Mouse (Mus musculus): Measurements from ENCODE around the gene Kif2c. TPM values are rescaled to one million over a fixed set of nuclear protein-coding genes. Genes with fewer than 3 reads are reported as not detected.
A peak's percentile ranks its signal among the peaks of the same experiment; 100 is the strongest.

The Kif2c gene
- polyA plus RNA-seq, 1 experiment = 0.54 TPM

- TF ChIP-seq CTCF (IDR thresholded peaks at IDR 0.05; ENCODE audit: extremely low read depth, insufficient read depth, low read length) (no peak), POLR2A (IDR thresholded peaks at IDR 0.05; ENCODE audit: extremely low read depth, insufficient read depth, low read length) (no peak)
- Histone ChIP-seq H3K27ac (ENCODE audit: insufficient read depth, low read length) (0 out of 2 replicates have a peak overlapping the region, but pooled peaks have one; percentile 48), H3K4me3 (ENCODE audit: insufficient read depth, low read length) (peak overlapping the region; percentile 89), H3K4me1 (ENCODE audit: control insufficient read depth, insufficient read depth, low read length) (peaks cover 6% of the 10 kb centered on the region)
Observed at GRCm38 (mm10) chr4:117131890-117132793, 50.3 kb downstream of the Kif2c start.

GRCm38 (mm10) chr4:117131198-117131597 is 51.2 kb downstream of the Kif2c start:
- Histone ChIP-seq H3K4me3 (ENCODE audit: insufficient read depth, low read length) (no peak overlapping the region; the same call in 1 of the 2 replicates), H3K4me1 (ENCODE audit: control insufficient read depth, insufficient read depth, low read length) (peaks cover 6% of the 10 kb centered on the region), H3K27ac (ENCODE audit: insufficient read depth, low read length) (no peak overlapping the region)
- TF ChIP-seq POLR2A (IDR thresholded peaks at IDR 0.05; ENCODE audit: extremely low read depth, insufficient read depth, low read length) (no peak), CTCF (IDR thresholded peaks at IDR 0.05; ENCODE audit: extremely low read depth, insufficient read depth, low read length) (no peak)

GRCm38 (mm10) chr4:117130790-117131189 is 51.6 kb downstream of the Kif2c start:
- TF ChIP-seq CTCF (IDR thresholded peaks at IDR 0.05; ENCODE audit: extremely low read depth, insufficient read depth, low read length) = no peak
- no peak for TF ChIP-seq POLR2A (IDR thresholded peaks at IDR 0.05; ENCODE audit: extremely low read depth, insufficient read depth, low read length)
- H3K27ac ChIP-seq (ENCODE audit: insufficient read depth, low read length) = no peak overlapping the region
- peaks cover 7% of the 10 kb centered on the region for H3K4me1 ChIP-seq (ENCODE audit: control insufficient read depth, insufficient read depth, low read length)
- H3K4me3 ChIP-seq (ENCODE audit: insufficient read depth, low read length) = no peak overlapping the region

GRCm38 (mm10) chr4:117127991-117128686 is 54.3 kb downstream of the Kif2c start:
- peaks cover 13% of the 10 kb centered on the region for H3K4me1 ChIP-seq (ENCODE audit: control insufficient read depth, insufficient read depth, low read length)
- H3K27ac ChIP-seq (ENCODE audit: insufficient read depth, low read length) = no peak overlapping the region
- no peak overlapping the region for H3K4me3 ChIP-seq (ENCODE audit: insufficient read depth, low read length)
- TF ChIP-seq CTCF (IDR thresholded peaks at IDR 0.05; ENCODE audit: extremely low read depth, insufficient read depth, low read length) (no peak), POLR2A (IDR thresholded peaks at IDR 0.05; ENCODE audit: extremely low read depth, insufficient read depth, low read length) (no peak)

GRCm38 (mm10) chr4:117126675-117127290 is 55.7 kb downstream of the Kif2c start, which contains the start of gene Tctex1d4:
TSS of gene Tctex1d4 (plus strand) at chr4:117126794.
- TF ChIP-seq POLR2A (IDR thresholded peaks at IDR 0.05; ENCODE audit: extremely low read depth, insufficient read depth, low read length) (no peak), CTCF (IDR thresholded peaks at IDR 0.05; ENCODE audit: extremely low read depth, insufficient read depth, low read length) (no peak)
- Histone ChIP-seq H3K4me1 (ENCODE audit: control insufficient read depth, insufficient read depth, low read length) (peaks cover 8% of the 10 kb centered on the region), H3K4me3 (ENCODE audit: insufficient read depth, low read length) (no peak within 1 kb of the TSS), H3K27ac (ENCODE audit: insufficient read depth, low read length) (peak within 1 kb of the TSS; percentile 97)

- TF ChIP-seq POLR2A (IDR thresholded peaks at IDR 0.05; ENCODE audit: extremely low read depth, insufficient read depth, low read length) (peak; percentile 36; the same call in 1 of the 2 replicates), CTCF (IDR thresholded peaks at IDR 0.05; ENCODE audit: extremely low read depth, insufficient read depth, low read length) (no peak)
Observed at GRCm38 (mm10) chr4:117125910-117126674, 56.3 kb downstream of the Kif2c start.

GRCm38 (mm10) chr4:117125348-117125909 is 57.0 kb downstream of the Kif2c start, which contains the start of gene Btbd19:
TSS of gene Btbd19 (minus strand) at chr4:117125725.
- Histone ChIP-seq H3K27ac (ENCODE audit: insufficient read depth, low read length) (peak within 1 kb of the TSS; percentile 97), H3K4me3 (ENCODE audit: insufficient read depth, low read length) (no peak within 1 kb of the TSS), H3K4me1 (ENCODE audit: control insufficient read depth, insufficient read depth, low read length) (peaks cover 7% of the 10 kb centered on the region; the same call in 1 of the 2 replicates)
- TF ChIP-seq POLR2A (IDR thresholded peaks at IDR 0.05; ENCODE audit: extremely low read depth, insufficient read depth, low read length) (0 out of 2 replicates have a peak, but pooled peaks have one; percentile 9), CTCF (IDR thresholded peaks at IDR 0.05; ENCODE audit: extremely low read depth, insufficient read depth, low read length) (no peak)

More at GRCm38 (mm10) chr4:117125910-117126674, 56.3 kb downstream of the Kif2c start:
- Histone ChIP-seq H3K27ac (ENCODE audit: insufficient read depth, low read length) (peak overlapping the region; percentile 97), H3K4me1 (ENCODE audit: control insufficient read depth, insufficient read depth, low read length) (peaks cover 7% of the 10 kb centered on the region; the same call in 1 of the 2 replicates), H3K4me3 (ENCODE audit: insufficient read depth, low read length) (no peak overlapping the region)

All from cortical plate, adult 2 months (tissue).